29 mouse cellular contexts compared by ENCODE assay signal in the genomic region with DNA sequence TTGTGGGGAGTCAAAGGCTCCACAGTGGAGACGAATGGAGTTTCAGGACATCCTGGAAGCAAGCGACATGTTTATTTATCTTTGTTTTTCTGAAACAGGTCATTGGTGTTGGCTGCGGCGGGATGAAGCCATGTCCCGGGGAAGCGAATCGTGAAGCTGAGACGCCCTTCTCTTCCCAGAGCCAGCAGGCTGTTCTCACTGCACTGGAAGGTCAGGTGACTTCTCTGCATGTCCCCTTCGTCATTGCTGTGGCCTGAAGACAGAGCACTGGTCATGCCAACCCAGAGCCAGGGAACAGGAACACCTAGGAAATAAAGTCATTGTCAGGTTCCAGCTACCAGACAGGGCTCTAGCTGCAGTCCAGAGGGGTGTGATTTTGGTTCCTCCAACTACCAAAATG. TPM values are rescaled to one million over a fixed set of nuclear protein-coding genes. Genes with fewer than 3 reads are reported as not detected.
"Had no signal": no experiment of that assay in that cellular context is flagged by ENCODE, and none has a peak within 500 bp of the region (broad histone marks: within the 10 kb centered on the region; RNA-seq: fewer than 3 reads in every experiment).

No protein-coding gene starts in this region.

- H3K27me3 ChIP-seq: limb, embryonic 12.5 days; limb, embryonic 15.5 days; neural tube, embryonic 12.5 days; stomach, embryonic 15.5 days had no signal

- DNase-seq: kidney, adult 18-20 months; kidney, postnatal 36 days; left cerebral cortex, postnatal 4 days; liver, postnatal 0 days; midbrain, embryonic 14.5 days; retina, postnatal 1 day; right cerebral cortex, postnatal 25 days; spleen, adult 18-20 months; thymus, postnatal 25 days had no signal

- H3K9ac ChIP-seq: limb, embryonic 12.5 days; limb, embryonic 15.5 days; liver, embryonic 14.5 days; liver, postnatal 0 days; neural tube, embryonic 12.5 days; stomach, embryonic 15.5 days had no signal

- H3K36me3 ChIP-seq: limb, embryonic 12.5 days; limb, embryonic 15.5 days; neural tube, embryonic 12.5 days; stomach, embryonic 15.5 days had no signal

- H3K9me3 ChIP-seq: limb, embryonic 12.5 days; limb, embryonic 15.5 days; neural tube, embryonic 12.5 days; stomach, embryonic 15.5 days had no signal

- H3K4me2 ChIP-seq: limb, embryonic 12.5 days; limb, embryonic 15.5 days; liver, embryonic 11.5 days; midbrain, embryonic 11.5 days; neural tube, embryonic 12.5 days; stomach, embryonic 15.5 days had no signal

- H3K27ac ChIP-seq: limb, embryonic 12.5 days; limb, embryonic 15.5 days; liver, embryonic 14.5 days; neural tube, embryonic 12.5 days; stomach, embryonic 15.5 days had no signal

- H3K4me3 ChIP-seq: limb, embryonic 12.5 days; limb, embryonic 15.5 days; neural tube, embryonic 12.5 days; stomach, embryonic 15.5 days had no signal

- H3K4me1 ChIP-seq: limb, embryonic 12.5 days; limb, embryonic 15.5 days; stomach, embryonic 15.5 days had no signal

- ATAC-seq: inflammation-experienced regulatory T-cells, adult 6 months; intestine, embryonic 16.5 days; liver, postnatal 0 days had no signal

RNA-seq across cellular contexts. Expression of a gene that starts 11.1 kb away (rescaled TPM):
- total RNA-seq: megakaryocyte progenitor cell, adult 5-6 weeks; megakaryocyte-erythroid progenitor cell, adult 5-6 weeks; neutrophil, adult 5-6 weeks had no signal

RNA-seq across cellular contexts. Expression of a gene that starts 39.0 kb away (rescaled TPM):
- total RNA-seq: layer of hippocampus, adult 18-20 months; layer of hippocampus, postnatal 14 days; left cerebral cortex, adult 8-10 months; left cerebral cortex, postnatal 14 days; left cerebral cortex, postnatal 4 days; megakaryocyte progenitor cell, adult 5-6 weeks; megakaryocyte-erythroid progenitor cell, adult 5-6 weeks; midbrain, postnatal 0 days; neutrophil, adult 5-6 weeks had no signal
- polyA plus RNA-seq: inflammation-experienced regulatory T-cells, adult 6 months; kidney, embryonic 16.5 days; limb, embryonic 12.5 days; limb, embryonic 15.5 days; liver, embryonic 11.5 days; liver, embryonic 14.5 days; liver, postnatal 0 days; lung, embryonic 16.5 days; thymus, postnatal 0 days had no signal
